Comparison of ENCODE assay signal across 26 mouse cellular contexts in genomic region chr7:125589896-125590295, GRCm38 (mm10). TPM values are rescaled to one million over a fixed set of nuclear protein-coding genes. Genes with fewer than 3 reads are reported as not detected.
"Had no signal": no experiment of that assay in that cellular context is flagged by ENCODE, and none has a peak within 500 bp of the region (broad histone marks: within the 10 kb centered on the region; RNA-seq: fewer than 3 reads in every experiment).

No protein-coding gene starts in this region.

- ATAC-seq: hindbrain, embryonic 16.5 days; intestine, embryonic 16.5 days; liver, embryonic 12.5 days had no signal

- H3K9me3 ChIP-seq: heart, embryonic 15.5 days; kidney, embryonic 15.5 days; limb, embryonic 13.5 days; limb, embryonic 15.5 days had no signal

- H3K36me3 ChIP-seq: heart, embryonic 13.5 days; heart, embryonic 15.5 days; kidney, embryonic 15.5 days; limb, embryonic 13.5 days; limb, embryonic 15.5 days; liver, embryonic 12.5 days had no signal

- DNase-seq: gastrocnemius, postnatal 14 days; gastrocnemius, postnatal 36 days; heart, adult 18-20 months; heart, postnatal 14 days; heart, postnatal 36 days; kidney, adult 11 months; kidney, adult 2 months; kidney, adult 9 months; kidney, postnatal 14 days; kidney, postnatal 36 days; layer of hippocampus, adult 9-11 months; layer of hippocampus, postnatal 36 days; left cerebral cortex, postnatal 4 days had no signal

- H3K9ac ChIP-seq: heart, embryonic 13.5 days; heart, embryonic 15.5 days; hindbrain, embryonic 14.5 days; kidney, embryonic 15.5 days; limb, embryonic 13.5 days; limb, embryonic 15.5 days; liver, embryonic 12.5 days; liver, embryonic 14.5 days had no signal

- H3K4me3 ChIP-seq: heart, embryonic 13.5 days; heart, embryonic 15.5 days; kidney, embryonic 15.5 days; limb, embryonic 13.5 days; limb, embryonic 15.5 days; liver, embryonic 12.5 days had no signal

- H3K4me1 ChIP-seq: heart, embryonic 13.5 days; heart, embryonic 15.5 days; kidney, embryonic 15.5 days; limb, embryonic 13.5 days; limb, embryonic 15.5 days had no signal

- H3K27ac ChIP-seq: heart, embryonic 13.5 days; heart, embryonic 15.5 days; hindbrain, embryonic 14.5 days; kidney, embryonic 15.5 days; kidney, postnatal 0 days; limb, embryonic 13.5 days; limb, embryonic 15.5 days; liver, embryonic 12.5 days; liver, embryonic 14.5 days had no signal

- H3K4me2 ChIP-seq: heart, embryonic 11.5 days; heart, embryonic 13.5 days; heart, embryonic 15.5 days; hindbrain, embryonic 14.5 days; kidney, embryonic 15.5 days; limb, embryonic 13.5 days; limb, embryonic 15.5 days; liver, embryonic 12.5 days had no signal

- H3K27me3 ChIP-seq: heart, embryonic 13.5 days; heart, embryonic 15.5 days; kidney, embryonic 15.5 days; limb, embryonic 13.5 days; limb, embryonic 15.5 days; liver, embryonic 12.5 days had no signal

RNA-seq across cellular contexts. Expression of gene Il21r, which starts 13.3 kb away (rescaled TPM):
- total RNA-seq: gastrocnemius, adult 8-10 months had no signal
